ENCODE assay signal across 9 mouse cellular contexts in the genomic region with DNA sequence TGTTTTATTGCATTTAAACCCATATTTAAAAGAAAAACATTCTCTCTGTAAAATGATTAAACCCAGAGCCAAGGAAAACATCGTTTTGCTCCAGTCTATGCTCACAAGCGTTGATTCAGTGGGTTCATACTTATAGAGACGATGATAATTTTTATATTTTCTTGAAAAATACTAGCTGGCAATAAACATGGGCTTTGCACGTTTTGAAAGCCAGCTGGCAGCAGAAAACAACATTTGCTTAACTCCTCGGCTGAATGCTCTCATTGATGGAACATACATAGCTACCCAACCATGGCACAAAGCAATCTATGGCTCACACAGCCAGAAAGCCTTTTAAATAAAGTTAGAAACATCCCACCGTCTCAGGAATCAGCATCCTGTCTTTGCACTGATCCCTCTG.
DNase-seq lines count a peak whose midpoint lies in the region; ATAC-seq lines count a peak whose summit lies in the region.
"Had no signal": no experiment of that assay in that cellular context is flagged by ENCODE, and none has a peak within 500 bp of the region (broad histone marks: within the 10 kb centered on the region; RNA-seq: fewer than 3 reads in every experiment).

No protein-coding gene starts in this region.

- WGBS in lung, embryonic 15.5 days = 51% methylated on average over 6 of the region's 6 CpGs
- WGBS in limb, embryonic 13.5 days = 49% methylated on average over 6 of the region's 6 CpGs

- peak; percentile 67 for DNase-seq in heart, adult 11 months
- DNase-seq in heart, postnatal 4 days = no peak
- DNase-seq in lung, postnatal 4 days = no peak
- peak; percentile 4 for DNase-seq in splenic B cell, adult 2 months (ENCODE audit: low read depth, low spot score)
- no peak for DNase-seq in heart, postnatal 25 days (ENCODE audit: low spot score)
- DNase-seq in gastrocnemius, postnatal 10 days = no peak

- no peaks in the 10 kb centered on the region for H3K9me3 ChIP-seq in lung, embryonic 15.5 days
- no peaks in the 10 kb centered on the region for H3K9me3 ChIP-seq in limb, embryonic 13.5 days

- no peak for ATAC-seq in lung, embryonic 15.5 days (ENCODE audit: borderline replicate concordance, extremely low read depth, low FRiP score, low TSS enrichment)
- ATAC-seq in limb, embryonic 13.5 days (ENCODE audit: low FRiP score, low read depth) = peak; percentile 15; the same call in 1 of the 2 replicates
- ATAC-seq: intestine, postnatal 0 days had no signal

- no peaks in the 10 kb centered on the region for H3K27me3 ChIP-seq in lung, embryonic 15.5 days
- 0 out of 2 replicates have a peak, but pooled peaks cover 4% of the 10 kb centered on the region for H3K27me3 ChIP-seq in limb, embryonic 13.5 days
- H3K27me3 ChIP-seq in splenic B cell, adult 2 months (ENCODE audit: control insufficient read depth, insufficient read depth, low read length, poor library complexity, severe bottlenecking) = no peaks in the 10 kb centered on the region

- H3K9ac ChIP-seq in lung, embryonic 15.5 days = no peak overlapping the region
- no peak overlapping the region for H3K9ac ChIP-seq in limb, embryonic 13.5 days

- no peak overlapping the region for H3K4me3 ChIP-seq in lung, embryonic 15.5 days
- no peak overlapping the region for H3K4me3 ChIP-seq in limb, embryonic 13.5 days

- H3K4me2 ChIP-seq in lung, embryonic 15.5 days = peak overlapping the region; percentile 52; the same call in 1 of the 2 replicates
- H3K4me2 ChIP-seq in limb, embryonic 13.5 days (replicated peaks) = peak overlapping the region; percentile 58

- intact Hi-C loops in heart, postnatal 25 days (cut with DNase I) = loop anchor here (5.0 kb wide), 1 partner anchor 563 kb away; no protein-coding TSS in a partner anchor

- no peak overlapping the region for H3K27ac ChIP-seq in lung, embryonic 15.5 days
- H3K27ac ChIP-seq in limb, embryonic 13.5 days = no peak overlapping the region

- H3K4me1 ChIP-seq in lung, embryonic 15.5 days = no peaks in the 10 kb centered on the region
- peaks cover 3% of the 10 kb centered on the region; the same call in 1 of the 2 replicates for H3K4me1 ChIP-seq in limb, embryonic 13.5 days

- H3K36me3 ChIP-seq in lung, embryonic 15.5 days = no peaks in the 10 kb centered on the region
- no peaks in the 10 kb centered on the region for H3K36me3 ChIP-seq in limb, embryonic 13.5 days
- H3K36me3 ChIP-seq in splenic B cell, adult 2 months (ENCODE audit: control insufficient read depth, insufficient read depth, low read length, poor library complexity, severe bottlenecking) = no peaks in the 10 kb centered on the region

Comparison
In these comparisons a context has a peak if more than half of its experiments do, and no peak if none do; other contexts are left out.
1. DNase-seq: peak in heart, adult 11 months (single experiment) and splenic B cell, adult 2 months (single experiment); none in heart, postnatal 4 days (single experiment), lung, postnatal 4 days (0 of 2), heart, postnatal 25 days (single experiment) and gastrocnemius, postnatal 10 days (single experiment).